Mouse (Mus musculus): ENCODE data around the gene Foxo1.

- TF ChIP-seq GATA1 (IDR thresholded peaks at IDR 0.05; ENCODE audit: borderline replicate concordance, low read length), result no peak
- no peak for TF ChIP-seq FLI1 (IDR thresholded peaks at IDR 0.05; ENCODE audit: low read length)
Measured at GRCm38 (mm10) chr3:52268737-52269513, 789 bp downstream of the Foxo1 start.

Data from megakaryocyte, embryonic 14.5 days (primary cell).